Mouse (Mus musculus) layer of hippocampus, adult 18-20 months (tissue): ENCODE measurements around the gene Tmem179b. TPM values are rescaled to one million over a fixed set of nuclear protein-coding genes. Genes with fewer than 3 reads are reported as not detected.
"Not testable (repeated sequence)": the region's sequence is repeated elsewhere in the genome, so short reads cannot be mapped to it uniquely, and the experiment has no call there.

Source experiments
- DNase-seq, 2 experiments: peaks; one replicate each; pipeline ENCODE4 v3.0.0; 2022; ENCODE audit warnings: low spot score in 2 of 2
- microRNA-seq, 2 experiments: library from miRNA; unstranded; fragments of <30 nt; microRNA quantifications; one replicate each; pipeline ENCODE4 v1.2.0; 2021
- total RNA-seq, 2 experiments: library from RNA; stranded (reverse); gene quantifications; 2 replicates each; pipeline ENCODE4 v1.2.3; 2021

The Tmem179b gene
- total RNA-seq, 2 experiments from 2014 or later = 8.6 to 9.6 TPM

- peak; percentile 86 to 96 for DNase-seq
These were observed 38.7 kb downstream of the Tmem179b start, which contains the start of gene Wdr74 for GRCm38 (mm10) chr19:8735389-8736159. TSS of gene Wdr74 (plus strand) at chr19:8735827.

GRCm38 (mm10) chr19:8734334-8734733, 39.9 kb downstream of the Tmem179b start:
- no peak for DNase-seq

- DNase-seq = not testable (repeated sequence)
These were observed 45.8 kb downstream of the Tmem179b start for GRCm38 (mm10) chr19:8728335-8729099.

- DNase-seq = no peak
These were observed 46.7 kb downstream of the Tmem179b start for GRCm38 (mm10) chr19:8727495-8728114.

GRCm38 (mm10) chr19:8726609-8727390, 47.5 kb downstream of the Tmem179b start:
- no peak for DNase-seq

- DNase-seq = no peak
These were observed 49.1 kb downstream of the Tmem179b start for GRCm38 (mm10) chr19:8725081-8725613.

- DNase-seq = no peak
These were observed 49.9 kb downstream of the Tmem179b start for GRCm38 (mm10) chr19:8724392-8724791.

- DNase-seq = no peak
These were observed 50.5 kb downstream of the Tmem179b start for GRCm38 (mm10) chr19:8723574-8724346.

- DNase-seq = peak; percentile 98
These were observed 51.2 kb downstream of the Tmem179b start, which contains the start of gene Slc3a2 for GRCm38 (mm10) chr19:8722907-8723573. TSS of gene Slc3a2 (minus strand) at chr19:8723369.

GRCm38 (mm10) chr19:8722559-8722906, 51.7 kb downstream of the Tmem179b start:
- DNase-seq = no peak

Small RNA genes lying within 50 kb of the gene (microRNA-seq; reads per million reads assigned to microRNA genes)
- gene Mir6992 = 0 reads per million in 2 experiments

Other genes starting within 250 kb of the Tmem179b start
- gene Slc22a8, start 183.2 kb downstream of the Tmem179b start, total RNA-seq = 1 to 10 TPM; 6.3 to 6.9 TPM
- 1 to 10 TPM; 1.6 to 2.1 TPM for gene Slc22a6, start 156.4 kb downstream of the Tmem179b start, total RNA-seq
- gene Chrm1, start 110.7 kb downstream of the Tmem179b start, total RNA-seq = 100 to 1,000 TPM; 178 to 184 TPM
- 100 to 1,000 TPM; 145 to 153 TPM for gene Slc3a2, start 51.1 kb downstream of the Tmem179b start, total RNA-seq
- 10 to 100 TPM; 53.0 to 55.2 TPM for gene Wdr74, start 38.6 kb downstream of the Tmem179b start, total RNA-seq
- 1 to 10 TPM; 1.9 to 2.1 TPM for gene 1700092M07Rik, start 33.7 kb downstream of the Tmem179b start, total RNA-seq
- 10 to 100 TPM; 59.5 to 63.6 TPM for gene Stx5a, start 33.1 kb downstream of the Tmem179b start, total RNA-seq
- 10 to 100 TPM; 94.5 to 95.3 TPM for gene Nxf1, start 17.4 kb downstream of the Tmem179b start, total RNA-seq
- gene Tmem223, start 3.5 kb downstream of the Tmem179b start, total RNA-seq = 10 to 100 TPM; 69.1 to 74.4 TPM
- 10 to 100 TPM; 12.8 to 13.8 TPM for gene Taf6l, start 11.9 kb upstream of the Tmem179b start, total RNA-seq
- 100 to 1,000 TPM; 106 to 111 TPM for gene Polr2g, start 24.1 kb upstream of the Tmem179b start, total RNA-seq
- 1 to 10 TPM; 6.7 to 7.0 TPM for gene Zbtb3, start 28.1 kb upstream of the Tmem179b start, total RNA-seq
- gene Ttc9c, start 44.9 kb upstream of the Tmem179b start, total RNA-seq = 10 to 100 TPM; 39.9 to 41.1 TPM
- gene Hnrnpul2, start 45.5 kb upstream of the Tmem179b start, total RNA-seq = 100 to 1,000 TPM; 120 to 125 TPM
- gene AC129217.1, start 55.3 kb upstream of the Tmem179b start, total RNA-seq = not detected
- gene Bscl2, start 63.0 kb upstream of the Tmem179b start, total RNA-seq = 10 to 100 TPM; 94.8 to 97.6 TPM
- 100 to 1,000 TPM; 153 TPM for gene Gng3, start 64.7 kb upstream of the Tmem179b start, total RNA-seq
- gene Lrrn4cl, start 76.3 kb upstream of the Tmem179b start, total RNA-seq = under 1 TPM; 0.42 to 0.68 TPM
- gene Ubxn1, start 97.0 kb upstream of the Tmem179b start, total RNA-seq = 100 to 1,000 TPM; 103 to 109 TPM
- 10 to 100 TPM; 30.2 to 30.4 TPM for gene Uqcc3, start 106.5 kb upstream of the Tmem179b start, total RNA-seq
- gene Lbhd1, start 109.3 kb upstream of the Tmem179b start, total RNA-seq = 1 to 10 TPM; 4.6 to 7.6 TPM
- gene Gm49403, start 109.5 kb upstream of the Tmem179b start, total RNA-seq = not detected
- 10 to 100 TPM; 24.2 to 30.3 TPM for gene 1810009A15Rik, start 114.4 kb upstream of the Tmem179b start, total RNA-seq
- gene Gm49416, start 114.5 kb upstream of the Tmem179b start, total RNA-seq = 1 to 10 TPM; 2.4 to 5.1 TPM
- 10 to 100 TPM; 25.6 to 26.3 TPM for gene Ints5, start 118.5 kb upstream of the Tmem179b start, total RNA-seq
- gene Ganab, start 123.6 kb upstream of the Tmem179b start, total RNA-seq = 100 to 1,000 TPM; 104 to 112 TPM
- gene B3gat3, start 145.9 kb upstream of the Tmem179b start, total RNA-seq = 100 to 1,000 TPM; 166 to 169 TPM
- 1 to 10 TPM; 4.7 to 6.6 TPM for gene Rom1, start 154.9 kb upstream of the Tmem179b start, total RNA-seq
- gene Eml3, start 155.1 kb upstream of the Tmem179b start, total RNA-seq = 10 to 100 TPM in 1 of 2 experiments, 1 to 10 TPM in 1; 9.8 to 10.4 TPM
- 10 to 100 TPM; 51.6 to 53.4 TPM for gene Mta2, start 167.4 kb upstream of the Tmem179b start, total RNA-seq
- 10 to 100 TPM; 21.9 to 22.5 TPM for gene Tut1, start 179.4 kb upstream of the Tmem179b start, total RNA-seq
- 100 to 1,000 TPM; 257 to 269 TPM for gene Eef1g, start 192.6 kb upstream of the Tmem179b start, total RNA-seq
- 10 to 100 TPM; 18.1 to 19.9 TPM for gene Ahnak, start 214.8 kb upstream of the Tmem179b start, total RNA-seq